Mouse (Mus musculus): ENCODE measurements around the gene Vmn2r87. TPM values are rescaled to one million over a fixed set of nuclear protein-coding genes. Genes with fewer than 3 reads are reported as not detected.

The Vmn2r87 gene
- total RNA-seq (2023), result not detected

DNA sequence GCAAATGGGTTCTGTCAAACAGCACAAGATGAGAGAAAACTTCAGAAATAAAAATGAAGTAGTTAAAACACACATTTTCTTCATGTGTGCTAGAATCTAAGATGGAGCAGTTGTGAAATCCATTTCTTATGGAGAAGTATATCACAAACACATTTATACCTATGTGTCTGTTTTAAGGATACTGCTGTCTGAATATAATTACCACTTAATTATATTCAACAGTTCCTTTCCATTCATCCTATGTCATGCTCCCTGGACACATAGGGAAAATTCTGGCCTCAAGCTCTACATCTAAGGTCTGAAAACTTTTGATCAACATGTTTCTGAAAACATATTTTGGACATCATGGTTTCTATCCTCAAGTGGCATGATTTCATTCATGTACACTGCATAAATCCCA lies at the start of gene Vmn2r87:
Vmn2r87 (minus strand) TSS at position 101 of the 400 bp plus-strand sequence.

GRCm38 (mm10) chr10:130455950-130456349 lies 41.2 kb downstream of the Vmn2r87 start, which contains the start of gene Vmn2r86:
Gene Vmn2r86, minus strand, starts transcription at chr10:130456050.

GRCm38 (mm10) chr10:130429603-130430002 lies 67.6 kb downstream of the Vmn2r87 start, which contains the start of gene Vmn2r85:
Gene Vmn2r85, minus strand, starts transcription at chr10:130429703.

Other genes with a start within 250 kb of the Vmn2r87 start
- gene Neurod4, start 217.2 kb downstream of the Vmn2r87 start, total RNA-seq (2023), result not detected
- 124 TPM for gene Tespa1, start 174.5 kb downstream of the Vmn2r87 start, total RNA-seq (2023)
- not detected for gene Vmn2r84, start 103.1 kb downstream of the Vmn2r87 start, total RNA-seq (2023)
- gene Vmn2r85, start 67.7 kb downstream of the Vmn2r87 start, total RNA-seq (2023), result not detected
- not detected for gene Vmn2r86, start 41.3 kb downstream of the Vmn2r87 start, total RNA-seq (2023)